Mouse (Mus musculus): ENCODE measurements around the gene Lig3. TPM values are rescaled to one million over a fixed set of nuclear protein-coding genes. Genes with fewer than 3 reads are reported as not detected.
A peak's percentile ranks its signal among the peaks of the same experiment; 100 is the strongest.

Gene Lig3
- total RNA-seq (2012; rRNA removed): 45.2 and 63.5 TPM in 2 replicates
- 40.9 and 45.7 TPM in 2 replicates for total RNA-seq (2014; rRNA removed)
- polyA plus RNA-seq (2012; ENCODE audit: insufficient read length, low read depth): 97.4 and 101 TPM in 2 replicates

- H3K27me3 ChIP-seq (replicated peaks): no peaks in the 10 kb centered on the region
- peak; percentile 96 for DNase-seq (ENCODE audit: extremely low read depth)
- peaks cover 8% of the 10 kb centered on the region for H3K9me3 ChIP-seq (replicated peaks; ENCODE audit: low read length)
- H3K4me2 ChIP-seq (ENCODE audit: insufficient read depth, low read depth, poor library complexity, severe bottlenecking): peak within 1 kb of the TSS; percentile 92
- dilution Hi-C loops (cut with MboI; ENCODE audit: extremely low pct_ligation_motif_present, extremely low pct_unique_long_range_greater_than_20kb, low sequenced_read_pairs) (no loop called here), in situ Hi-C loops (cut with MboI; ENCODE audit: low pct_ligation_motif_present, low pct_unique_long_range_greater_than_20kb, low sequenced_read_pairs) (no loop called here)
- peak within 1 kb of the TSS; percentile 65 for H3K27ac ChIP-seq (ENCODE audit: insufficient read depth, low read depth)
- peaks cover 0 to 42% of the 10 kb centered on the region in 2 experiments; a peak in 3 of 4 replicates for H3K4me1 ChIP-seq (ENCODE audit: control insufficient read depth in 1 of 2, insufficient read depth in 2 of 2)
- peaks cover 28 to 55% of the 10 kb centered on the region in 2 experiments for H3K36me3 ChIP-seq (replicated peaks in 1 of 2; ENCODE audit: control insufficient read depth in 1 of 2, insufficient read depth in 1 of 2, low read length in 1 of 2)
- peak within 1 kb of the TSS; percentile 76 to 98 (median 80) for H3K4me3 ChIP-seq (replicated peaks in 1 of 3; ENCODE audit: low read depth in 2 of 3, low read length in 2 of 3, poor library complexity in 1 of 3)
- H3K79me2 ChIP-seq (replicated peaks; ENCODE audit: control insufficient read depth, extremely low read depth, insufficient read depth, poor library complexity, severe bottlenecking): peaks cover 33% of the 10 kb centered on the region
- H3K9ac ChIP-seq (ENCODE audit: insufficient read depth, low read depth): peak within 1 kb of the TSS; percentile 94
- TF ChIP-seq JUND (conservative IDR thresholded peaks at IDR 0.05; ENCODE audit: low read depth, low read length) (no peak), CTCF (conservative IDR thresholded peaks at IDR 0.05 in 1 of 2, IDR thresholded peaks at IDR 0.05 in 1 of 2; ENCODE audit: low read depth in 2 of 2, low read length in 2 of 2) (no peak), EP300 (IDR thresholded peaks at IDR 0.05; ENCODE audit: low read length) (peak; percentile 20; the same call in 1 of the 2 replicates), KAT2A (IDR thresholded peaks at IDR 0.05; ENCODE audit: insufficient replicate concordance, low read length) (peak; percentile 67; the same call in 1 of the 2 replicates), MAX (IDR thresholded peaks at IDR 0.05; ENCODE audit: low read length) (peak; percentile 99), BHLHE40 (IDR thresholded peaks at IDR 0.05; ENCODE audit: low read depth, low read length) (peak; percentile 79), MEF2A (IDR thresholded peaks at IDR 0.05; ENCODE audit: borderline replicate concordance, low read depth, low read length) (peak; percentile 34; the same call in 1 of the 2 replicates), TCF12 (IDR thresholded peaks at IDR 0.05; ENCODE audit: low read depth, low read length) (peak; percentile 84), E2F4 (IDR thresholded peaks at IDR 0.05; ENCODE audit: insufficient replicate concordance, low read depth, low read length) (no peak), HCFC1 (IDR thresholded peaks at IDR 0.05; ENCODE audit: low read depth, low read length) (peak; percentile 77), GABPA (IDR thresholded peaks at IDR 0.05; ENCODE audit: insufficient replicate concordance, low read depth, low read length) (no peak), NRF1 (IDR thresholded peaks at IDR 0.05; ENCODE audit: low read depth, low read length) (peak; percentile 92), UBTF (IDR thresholded peaks at IDR 0.05; ENCODE audit: low read depth, low read length) (peak; percentile 62; the same call in 1 of the 2 replicates), MAZ (IDR thresholded peaks at IDR 0.05; ENCODE audit: low read depth, low read length) (peak; percentile 72), CHD2 (IDR thresholded peaks at IDR 0.05; ENCODE audit: low read length) (peak; percentile 49; the same call in 1 of the 2 replicates), IRF4 (IDR thresholded peaks at IDR 0.05; ENCODE audit: low read depth, low read length) (peak; percentile 46; the same call in 1 of the 2 replicates), ETS1 (conservative IDR thresholded peaks at IDR 0.05; ENCODE audit: low read depth, low read length) (no peak; the same call in 1 of the 2 replicates), MXI1 (IDR thresholded peaks at IDR 0.05; ENCODE audit: low read depth, low read length) (peak; percentile 100), ZNF384 (IDR thresholded peaks at IDR 0.05; ENCODE audit: low read depth, low read length) (no peak), SMC3 (IDR thresholded peaks at IDR 0.05; ENCODE audit: low read depth, low read length) (no peak), PAX5 (IDR thresholded peaks at IDR 0.05; ENCODE audit: low read length) (no peak), ZMIZ1 (IDR thresholded peaks at IDR 0.05; ENCODE audit: low read depth, low read length) (peak; percentile 88), ELF1 (IDR thresholded peaks at IDR 0.05; ENCODE audit: low read depth, low read length) (peak; percentile 95), USF1 (IDR thresholded peaks at IDR 0.05; ENCODE audit: low read depth, low read length) (peak; percentile 90), JUN (IDR thresholded peaks at IDR 0.05; ENCODE audit: insufficient read depth, low read depth, low read length) (no peak), POLR2AphosphoS2 (IDR thresholded peaks at IDR 0.05; ENCODE audit: low read depth, low read length) (peak; percentile 88; the same call in 1 of the 2 replicates), USF2 (conservative IDR thresholded peaks at IDR 0.05; ENCODE audit: low read depth, low read length) (peak; percentile 75), MAFK (IDR thresholded peaks at IDR 0.05; ENCODE audit: insufficient replicate concordance, low read length) (no peak), MYC (IDR thresholded peaks at IDR 0.05; ENCODE audit: low read depth, low read length) (peak; percentile 99), ZKSCAN1 (IDR thresholded peaks at IDR 0.05; ENCODE audit: borderline replicate concordance, low read depth, low read length) (no peak), SIN3A (IDR thresholded peaks at IDR 0.05; ENCODE audit: low read length) (peak; percentile 100), NELFE (IDR thresholded peaks at IDR 0.05; ENCODE audit: low read depth, low read length) (peak; percentile 95), RAD21 (IDR thresholded peaks at IDR 0.05; ENCODE audit: low read depth, low read length) (no peak), TBP (conservative IDR thresholded peaks at IDR 0.05; ENCODE audit: low read depth, low read length) (peak; percentile 82), RCOR1 (conservative IDR thresholded peaks at IDR 0.05; ENCODE audit: low read depth, low read length) (peak; percentile 54; the same call in 1 of the 2 replicates), ZC3H11A (IDR thresholded peaks at IDR 0.05; ENCODE audit: low read depth, low read length) (no peak), POLR2A (IDR thresholded peaks at IDR 0.05; ENCODE audit: low read depth, low read length) (peak; percentile 95)
Measured at GRCm38 (mm10) chr11:82780983-82781903, at the start of gene Lig3. Gene Lig3, plus strand, starts transcription at chr11:82781108.

Measured in CH12.LX (cell line).